Mouse (Mus musculus) lung, postnatal 14 days (tissue): ENCODE measurements at regions not wholly inside any gene's neighbourhood (a gene's known extent, or its start where the extent isn't known, plus 50 kb on each side); places are given as distances from the start of the nearest gene placed in this dataset.
A peak's percentile ranks its signal among the peaks of the same experiment; 100 is the strongest.

Source experiments
- DNase-seq: peaks from one replicate; pipeline ENCODE4 v3.0.0; 2021

- DNase-seq = no peak
These were observed 51.3 kb downstream of the 3110018I06Rik start for GRCm38 (mm10) chr12:107539683-107540082.

- DNase-seq = no peak
These were observed 52.8 kb downstream of the 3110018I06Rik start for GRCm38 (mm10) chr12:107541196-107541595.

DNA sequence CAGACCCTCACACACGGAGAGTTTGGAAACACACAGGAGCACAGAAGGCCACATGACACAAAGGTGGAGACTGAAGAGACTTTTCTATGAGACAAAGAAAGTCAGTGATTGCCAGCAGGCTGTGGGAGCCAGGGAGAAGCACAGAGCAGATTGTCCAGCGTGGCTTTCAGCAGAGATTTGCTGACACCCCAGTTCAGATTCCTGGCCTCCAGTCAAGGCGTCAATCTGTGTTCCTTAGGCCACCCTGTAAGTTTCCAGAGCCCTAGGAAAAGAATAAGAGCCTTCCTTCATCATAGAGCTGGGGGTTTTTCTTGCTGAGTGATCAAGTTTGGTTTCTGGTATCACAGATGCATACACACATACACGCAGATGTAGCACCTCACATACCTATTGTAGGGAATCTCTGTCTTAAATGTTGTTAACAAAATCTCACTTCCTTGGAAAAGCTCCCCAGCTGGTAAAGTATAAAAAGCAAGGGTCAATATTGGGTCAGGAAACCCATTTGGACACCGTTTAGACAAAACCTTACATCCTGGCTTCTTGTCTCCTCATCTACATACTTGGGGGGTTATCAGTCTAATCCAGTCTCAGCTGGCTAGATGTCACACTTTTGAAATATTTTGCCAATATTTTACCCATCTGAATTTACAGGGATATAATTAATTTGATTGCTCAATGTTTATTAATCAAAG lies 58.9 kb downstream of the 3110018I06Rik start:
- peak; percentile 24 for DNase-seq

GRCm38 (mm10) chr12:107547886-107548448 lies 59.5 kb downstream of the 3110018I06Rik start:
- peak; percentile 67 for DNase-seq

DNA sequence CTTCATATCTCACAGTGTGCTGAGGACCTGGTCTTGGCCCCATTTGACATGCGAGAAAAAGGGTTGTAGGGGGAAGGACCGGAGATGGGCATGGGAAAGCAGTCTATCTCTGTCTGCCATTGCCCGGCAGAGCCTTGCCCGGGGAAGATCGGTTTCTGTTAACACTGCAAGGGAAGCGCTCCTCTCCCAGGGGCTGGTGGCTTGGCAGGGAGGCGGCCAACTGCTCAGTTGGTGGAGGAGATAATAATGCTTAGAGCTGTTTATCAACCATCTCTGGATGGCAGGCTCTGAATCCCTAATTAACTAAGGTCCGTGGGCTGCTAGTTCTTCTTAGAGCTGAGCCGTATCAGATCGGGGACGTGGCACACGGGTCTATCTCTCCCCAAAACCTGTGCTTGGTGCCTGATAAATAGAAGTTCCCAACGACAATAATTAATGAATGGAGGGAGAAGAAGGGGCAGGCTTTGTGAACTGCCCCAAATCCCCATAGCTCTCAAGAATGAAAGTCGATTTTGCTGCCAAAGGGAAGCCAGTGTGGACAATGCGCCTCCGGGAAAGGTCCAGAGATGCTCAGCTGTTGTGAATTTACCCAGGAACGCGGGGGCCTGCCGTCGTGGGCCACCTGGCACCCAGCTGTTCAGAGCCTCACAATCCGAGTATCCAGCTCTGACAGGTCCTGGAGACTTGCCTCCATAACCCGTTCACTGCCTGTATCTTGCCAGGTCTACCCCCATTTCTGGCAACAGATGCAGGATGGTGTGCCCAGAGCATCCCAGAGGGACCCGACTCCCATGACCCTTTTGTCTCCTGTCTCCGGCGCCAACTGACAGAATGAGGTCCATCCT lies 61.2 kb downstream of the 3110018I06Rik start:
- no peak for DNase-seq

- no peak for DNase-seq
These were observed 70.8 kb downstream of the 3110018I06Rik start for GRCm38 (mm10) chr12:107559191-107559590.

- no peak for DNase-seq
These were observed 71.7 kb downstream of the 3110018I06Rik start for GRCm38 (mm10) chr12:107560100-107560499.

- no peak for DNase-seq
These were observed 84.2 kb downstream of the 3110018I06Rik start for GRCm38 (mm10) chr12:107572586-107572985.

DNA sequence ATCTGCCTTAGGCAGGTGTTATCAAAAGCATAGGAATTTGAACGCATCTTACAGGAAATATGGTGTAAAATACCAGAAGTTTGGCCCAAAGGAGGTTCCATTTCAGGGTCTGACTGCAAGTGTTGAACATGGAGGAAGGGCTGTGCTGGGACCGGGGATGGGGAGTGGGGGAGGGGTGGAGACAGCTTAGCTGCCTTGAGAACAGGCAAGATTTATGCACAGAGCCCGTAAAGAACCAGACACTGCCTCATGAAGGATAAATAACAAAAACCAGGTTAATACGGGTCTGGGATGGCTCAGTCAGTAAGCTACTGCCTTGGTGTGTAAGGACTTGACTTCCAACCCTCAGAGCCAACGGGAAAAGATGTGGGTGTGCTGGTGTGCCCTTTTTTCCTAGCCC lies 91.1 kb downstream of the 3110018I06Rik start:
- no peak for DNase-seq

DNA sequence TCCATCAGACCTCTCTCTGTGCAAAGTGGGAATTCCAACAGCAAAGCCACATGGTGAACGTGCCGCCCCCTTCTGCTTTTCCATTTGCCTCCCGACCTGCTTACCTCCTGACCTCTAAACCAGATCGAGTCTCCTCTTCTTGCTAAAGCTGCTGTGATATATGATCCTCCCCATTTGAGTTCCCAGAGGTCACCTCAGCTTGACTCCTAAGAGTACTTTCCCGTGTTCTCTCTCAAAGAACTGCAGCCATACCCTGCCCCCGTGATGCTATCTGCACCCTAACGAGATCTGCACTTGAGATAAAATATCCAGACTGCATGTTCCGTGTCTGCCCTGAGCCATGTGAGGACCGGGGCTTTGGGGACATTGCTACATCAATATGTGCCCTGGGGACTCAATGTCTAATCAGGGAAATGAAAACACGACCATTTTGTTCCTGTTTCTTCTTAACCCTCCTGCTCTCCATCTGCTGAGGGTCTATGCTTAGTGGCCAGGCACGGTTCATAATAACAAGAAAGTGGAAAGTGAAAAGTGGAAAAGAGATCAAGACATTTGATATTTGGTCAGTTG lies 94.8 kb downstream of the 3110018I06Rik start:
- no peak for DNase-seq

DNA sequence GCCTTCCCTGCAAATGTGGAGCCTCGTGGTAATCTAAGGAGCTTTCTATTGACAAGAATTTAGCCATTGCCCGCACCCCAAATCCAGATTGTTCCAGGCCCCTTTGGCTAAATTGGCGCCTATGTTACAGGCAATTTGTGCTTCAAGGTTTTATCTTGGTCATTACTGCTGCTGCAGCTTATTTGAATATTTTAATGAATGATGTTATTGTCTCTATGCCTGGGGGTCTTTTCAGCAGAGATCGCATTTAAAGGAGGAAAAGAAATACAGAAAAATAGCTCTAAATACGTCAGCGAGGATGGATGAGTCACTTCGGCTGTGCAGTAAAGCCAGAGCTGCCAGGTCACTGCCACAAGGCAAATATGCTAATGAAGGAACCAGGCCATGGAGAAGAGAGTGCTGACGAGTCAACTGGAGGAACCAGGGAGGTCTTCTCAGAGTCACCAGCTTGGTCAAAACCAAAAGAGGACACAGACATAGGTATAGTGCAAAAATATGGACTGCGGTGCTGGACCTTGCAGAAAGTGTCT lies 97.3 kb downstream of the 3110018I06Rik start:
- no peak for DNase-seq

- DNase-seq = no peak
These were observed 107.8 kb downstream of the 3110018I06Rik start for GRCm38 (mm10) chr12:107596236-107596635.

- no peak for DNase-seq
These were observed 112.1 kb downstream of the 3110018I06Rik start for GRCm38 (mm10) chr12:107600576-107600975.

DNA sequence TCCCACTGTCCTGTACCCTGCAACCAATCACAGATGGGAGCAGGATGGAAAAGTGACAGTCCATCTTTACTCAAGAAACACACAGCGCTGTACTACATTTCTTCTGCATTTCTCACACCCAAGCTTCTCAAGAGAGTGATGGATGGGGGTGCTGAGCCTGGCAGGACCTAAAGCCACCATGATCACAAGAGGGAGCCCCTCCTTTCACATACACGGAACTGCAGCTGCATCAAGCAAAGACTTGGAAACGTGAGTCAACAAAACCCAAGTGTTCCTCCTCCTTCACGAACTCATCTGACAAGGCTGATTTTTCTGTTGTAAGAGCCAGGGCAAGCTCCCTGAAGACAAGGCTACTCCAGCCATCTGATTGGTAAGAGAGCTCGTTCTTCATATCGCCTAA lies 120.5 kb downstream of the 3110018I06Rik start:
- DNase-seq = no peak

DNA sequence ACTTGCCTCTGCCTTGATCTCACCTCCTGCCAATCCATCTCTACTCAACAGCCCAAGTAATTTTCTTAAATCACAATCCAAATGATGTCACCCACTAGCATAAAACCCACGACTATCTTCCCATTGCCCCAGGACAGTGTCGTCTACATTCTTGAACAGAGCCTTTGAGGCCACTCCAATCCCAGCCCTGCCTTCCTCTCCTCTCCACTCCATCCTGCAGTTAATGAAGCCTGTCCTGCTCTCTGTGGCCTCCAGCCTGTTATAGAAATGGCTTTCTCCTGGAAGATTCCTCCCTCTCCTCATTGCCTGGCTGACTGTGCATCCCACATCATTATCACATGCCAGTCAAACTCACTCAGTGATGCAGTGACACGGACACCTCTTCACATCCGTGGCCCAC lies 121.6 kb downstream of the 3110018I06Rik start:
- no peak for DNase-seq

GRCm38 (mm10) chr12:107617212-107617994 lies 129.0 kb downstream of the 3110018I06Rik start:
- no peak for DNase-seq

DNA sequence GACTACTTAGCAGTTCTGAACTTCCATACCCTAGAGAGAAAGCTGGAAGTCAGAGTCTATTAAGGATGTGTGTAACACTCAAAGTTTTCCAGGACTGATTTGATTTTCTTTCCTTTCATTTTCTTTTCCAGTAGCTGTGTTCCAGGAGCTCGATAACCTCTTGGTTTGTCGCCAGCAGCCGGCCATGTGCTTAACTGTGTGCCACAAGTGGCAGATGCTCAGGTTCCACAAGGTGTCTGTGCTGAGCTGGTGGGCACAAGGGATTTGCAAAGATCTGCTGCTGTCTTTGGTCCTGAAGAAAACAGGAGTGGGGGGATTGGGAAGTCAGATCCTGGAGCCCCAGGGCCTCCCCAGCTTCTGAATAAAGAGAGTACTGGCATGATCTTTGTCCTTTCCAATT lies 136.0 kb downstream of the 3110018I06Rik start:
- DNase-seq = no peak

DNA sequence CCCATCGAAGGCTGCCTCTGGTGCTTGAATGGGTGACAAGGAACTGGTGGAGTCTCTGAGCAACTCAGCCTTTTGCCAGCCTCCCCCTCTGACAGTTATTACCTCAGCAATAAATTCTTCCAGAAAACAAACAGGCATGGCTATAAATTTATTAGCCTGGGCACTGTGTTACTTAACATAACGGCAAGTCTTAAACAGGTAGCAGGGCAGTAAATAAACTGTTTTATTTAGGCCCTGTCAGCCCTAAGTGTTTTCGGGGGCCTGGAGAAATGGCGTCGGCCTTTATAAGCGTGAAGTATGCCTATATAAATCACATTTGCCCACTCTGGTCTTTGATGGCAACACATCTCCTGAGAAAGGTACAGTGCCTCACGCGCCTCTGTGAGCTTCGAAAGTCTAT lies 159.6 kb downstream of the 3110018I06Rik start:
- DNase-seq = no peak

DNA sequence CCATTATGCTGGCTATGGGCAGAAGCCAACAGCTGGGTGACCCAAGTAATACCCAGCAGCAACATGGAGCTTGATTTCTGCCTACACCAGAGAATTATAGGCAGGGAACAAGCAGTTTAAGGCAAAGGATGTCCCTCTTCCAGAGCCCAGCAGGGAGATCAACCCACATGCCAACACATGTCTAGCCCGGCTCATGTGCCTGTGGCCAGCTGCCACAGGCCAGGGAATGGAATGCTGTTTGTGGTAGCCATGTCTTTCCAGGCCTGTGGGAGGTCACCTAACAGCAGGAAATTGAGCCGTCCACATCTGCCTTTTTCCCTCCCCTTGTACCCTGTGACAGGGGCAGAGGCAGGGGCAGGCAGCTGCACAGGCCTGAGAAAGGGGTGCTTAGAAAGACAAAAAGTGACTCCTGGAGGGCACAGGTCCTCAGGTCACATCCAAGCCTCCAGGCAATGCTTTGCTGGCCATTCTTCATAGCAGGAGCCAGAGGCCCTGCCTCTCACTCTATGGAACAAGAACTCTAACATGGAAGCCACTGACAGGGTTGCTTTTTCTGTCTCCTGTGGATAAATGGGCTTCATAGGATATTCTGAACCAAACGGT lies 163.8 kb downstream of the 3110018I06Rik start:
- no peak for DNase-seq

- DNase-seq = no peak
These were observed 164.7 kb downstream of the 3110018I06Rik start for GRCm38 (mm10) chr12:107653131-107653530.

DNA sequence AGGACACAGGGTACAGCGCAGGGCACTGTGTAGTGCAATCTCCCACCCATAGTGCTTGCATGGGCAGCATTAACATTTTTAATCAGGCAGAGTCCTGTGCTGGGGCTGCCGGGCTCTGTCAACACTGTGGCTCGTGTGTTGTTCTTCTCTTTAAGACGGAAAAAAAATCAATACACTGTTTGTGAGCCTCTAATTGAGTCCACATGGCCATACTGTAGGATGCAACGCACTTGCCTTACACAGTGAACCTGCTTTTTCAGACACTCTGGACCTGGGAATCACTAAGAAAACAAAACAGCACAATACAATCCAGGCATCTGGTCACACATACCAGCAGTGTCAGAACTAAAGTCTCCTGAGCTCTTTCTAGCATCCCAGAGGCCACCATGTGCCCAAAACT lies 168.4 kb downstream of the 3110018I06Rik start:
- DNase-seq = no peak

DNA sequence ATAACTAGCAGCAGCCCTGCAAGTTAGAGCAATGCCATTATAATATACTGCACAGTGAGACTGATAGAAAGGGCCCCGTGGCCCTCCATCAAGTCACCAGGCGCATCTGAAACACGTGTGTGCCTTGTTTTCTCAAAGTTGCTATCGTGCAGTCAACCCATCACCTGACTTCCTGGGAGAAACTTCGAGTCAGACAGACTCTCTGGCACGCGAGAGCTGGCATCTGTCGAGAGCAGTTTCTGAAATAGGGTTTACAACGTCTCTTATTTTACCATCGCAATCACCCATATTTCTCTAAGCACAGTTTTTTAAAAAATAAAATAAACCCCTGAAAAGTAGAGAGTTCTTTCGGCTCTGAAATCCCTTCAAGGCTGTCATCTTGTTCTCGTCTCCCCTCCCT lies 169.8 kb downstream of the 3110018I06Rik start:
- no peak for DNase-seq
